In the genomic region with DNA sequence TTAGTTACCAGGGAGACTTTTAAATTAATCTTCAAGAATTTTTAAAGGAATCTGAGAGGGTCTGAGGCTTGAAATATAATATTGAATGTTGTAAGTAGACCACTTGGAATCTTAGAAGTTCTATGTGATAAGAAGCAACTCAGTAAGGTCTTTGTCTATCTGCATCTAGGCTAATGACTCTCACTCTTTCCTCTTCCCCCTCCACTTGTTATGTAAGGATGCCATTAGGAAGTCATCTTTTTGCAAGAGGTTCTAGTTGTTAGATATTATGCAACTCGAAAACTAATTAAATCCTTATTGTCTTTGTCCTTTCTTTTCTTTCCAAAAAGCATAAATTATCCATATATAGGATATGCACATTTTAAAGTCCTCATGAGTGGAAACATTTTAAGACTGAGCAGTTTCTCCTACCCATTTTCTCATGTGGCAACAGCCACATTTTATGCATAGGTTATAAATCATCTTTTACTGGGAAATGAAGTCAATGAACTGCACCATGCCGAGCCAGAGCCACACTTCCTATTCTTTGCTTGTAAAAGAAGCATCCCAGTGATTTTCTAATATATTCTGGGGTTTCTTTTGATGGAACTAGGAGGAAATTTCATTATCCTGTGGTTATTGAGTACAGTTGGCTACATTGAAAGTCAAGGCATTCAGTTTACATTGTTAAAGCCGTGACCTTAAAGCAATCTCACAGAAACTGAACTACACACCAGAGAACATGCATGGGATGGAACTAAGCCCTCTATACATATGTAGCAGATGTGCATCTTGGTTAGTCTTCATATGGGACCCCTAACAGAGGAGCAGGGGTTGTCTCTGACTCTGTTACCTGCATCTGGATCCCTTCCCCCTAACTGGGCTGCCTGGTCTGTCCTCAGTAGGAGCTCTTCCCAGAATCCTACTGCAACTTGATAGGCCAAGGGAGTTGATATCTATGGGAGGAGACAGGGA, we compare ENCODE assay signal across 17 mouse cellular contexts.
"Had no signal": no experiment of that assay in that cellular context is flagged by ENCODE, and none has a peak within 500 bp of the region (broad histone marks: within the 10 kb centered on the region; RNA-seq: fewer than 3 reads in every experiment).

No protein-coding gene starts in this region.

- ATAC-seq: intestine, postnatal 0 days; lung, postnatal 0 days; midbrain, embryonic 15.5 days had no signal

- H3K27ac ChIP-seq: kidney, postnatal 0 days; layer of hippocampus, adult 2 months; liver, embryonic 13.5 days; midbrain, embryonic 12.5 days; midbrain, embryonic 15.5 days; neural tube, embryonic 13.5 days; stomach, embryonic 15.5 days had no signal

- H3K36me3 ChIP-seq: liver, embryonic 13.5 days; midbrain, embryonic 12.5 days; midbrain, embryonic 15.5 days; neural tube, embryonic 13.5 days; stomach, embryonic 15.5 days had no signal

- H3K4me3 ChIP-seq: layer of hippocampus, adult 2 months; liver, embryonic 13.5 days; midbrain, embryonic 12.5 days; midbrain, embryonic 15.5 days; neural tube, embryonic 13.5 days; stomach, embryonic 15.5 days had no signal

- H3K4me1 ChIP-seq: liver, embryonic 13.5 days; midbrain, embryonic 12.5 days; midbrain, embryonic 15.5 days; neural tube, embryonic 13.5 days; stomach, embryonic 15.5 days had no signal

- DNase-seq: kidney, adult 2 months; kidney, postnatal 25 days; layer of hippocampus, adult 9-11 months; liver, embryonic 13.5 days; lung, embryonic 14.5 days; retina, postnatal 1 day; right cerebral cortex, postnatal 25 days; spleen, adult 18-20 months; thymus, postnatal 25 days had no signal

- H3K27me3 ChIP-seq: liver, embryonic 13.5 days; midbrain, embryonic 12.5 days; midbrain, embryonic 15.5 days; neural tube, embryonic 13.5 days; stomach, embryonic 15.5 days had no signal
